Mouse (Mus musculus) stomach, postnatal 0 days (tissue): ENCODE data around the gene Hist1h4a.
"Not testable (repeated sequence)": the region's sequence is repeated elsewhere in the genome, so short reads cannot be mapped to it uniquely, and the experiment has no call there.

ENCODE experiments used
- CTCF ChIP-seq: IDR thresholded peaks from 2 replicates; pipeline ENCODE4 v1.5.1; 2016; ENCODE audit warnings: antibody characterized with exemption, low read depth, mild to moderate bottlenecking, moderate library complexity
- EP300 ChIP-seq: optimal IDR thresholded peaks from 2 replicates; pipeline ENCODE3; 2016; ENCODE audit warnings: antibody characterized with exemption

- not testable (repeated sequence) for TF ChIP-seq CTCF
- TF ChIP-seq EP300 = peak; percentile 46
Observed at GRCm38 (mm10) chr13:23761871-23762821, 1.1 kb upstream of the Hist1h4a start, which contains the start of gene Hist1h3a.
